Mouse (Mus musculus) heart, adult 2 months (tissue): ENCODE measurements around the gene AI467606. TPM values are rescaled to one million over a fixed set of nuclear protein-coding genes. Genes with fewer than 3 reads are reported as not detected.

ENCODE experiments used
- DNase-seq, 2 experiments: peaks; one replicate each; pipeline ENCODE4 v3.0.0; 2021
- H3K27ac ChIP-seq: fragments of 200-600 bp; 2 replicates; pipeline ENCODE4 v1.8.1; 2022
- H3K27me3 ChIP-seq: fragments of 200-500 bp; 2 replicates; pipeline ENCODE4 v1.6.1; 2012; ENCODE audit warnings: mild to moderate bottlenecking, low read length, inconsistent platforms, mixed read lengths; ENCODE audit not compliant: control insufficient read depth, insufficient read depth
- H3K36me3 ChIP-seq: fragments of 200-500 bp; 2 replicates; pipeline ENCODE4 v1.6.1; 2012; ENCODE audit warnings: low read length, inconsistent platforms; ENCODE audit not compliant: control insufficient read depth, insufficient read depth
- H3K4me1 ChIP-seq: fragments of 200-500 bp; 2 replicates; pipeline ENCODE4 v1.6.1; 2011; ENCODE audit warnings: low read length; ENCODE audit not compliant: control insufficient read depth, insufficient read depth
- H3K4me3 ChIP-seq: fragments of 200-600 bp; 2 replicates; pipeline ENCODE4 v1.8.1; 2022
- H3K79me2 ChIP-seq: fragments of 200-500 bp; replicated peaks from 2 replicates; pipeline ENCODE4 v1.6.1; 2012; ENCODE audit warnings: mild to moderate bottlenecking, inconsistent platforms, low read length, moderate library complexity, mixed read lengths; ENCODE audit not compliant: control insufficient read depth, insufficient read depth
- H3K9ac ChIP-seq: fragments of 200-500 bp; 2 replicates; pipeline ENCODE4 v1.6.1; 2012; ENCODE audit warnings: low read depth, mild to moderate bottlenecking, control low read depth, inconsistent platforms, low read length, mixed read lengths
- CTCF ChIP-seq: fragments of 200-600 bp; IDR thresholded peaks from 2 replicates; pipeline ENCODE4 v1.8.1; 2022; ENCODE audit warnings: antibody characterized with exemption, mild to moderate bottlenecking, moderate library complexity
- EP300 ChIP-seq: fragments of 200-500 bp; IDR thresholded peaks from 2 replicates; pipeline ENCODE4 v1.6.1; 2011; ENCODE audit warnings: low read depth, low read length, control low read depth; ENCODE audit not compliant: insufficient read depth
- POLR2A ChIP-seq: fragments of 200-500 bp; IDR thresholded peaks from 2 replicates; pipeline ENCODE4 v1.6.1; 2011; ENCODE audit warnings: mild to moderate bottlenecking, low read depth, low read length, control low read depth; ENCODE audit not compliant: insufficient read depth
- WGBS: fragments of 180-500 bp; shearing (Covaris S2); methylation state at CpG from one replicate; pipeline ENCODE4 v1.1.7; 2018; 5-methylcytosine and 5-hydroxymethylcytosine counted together
- intact Hi-C: fragments of 180-260 bp; cut with DNase I; formaldehyde crosslinking; loops from one replicate; pipeline ENCODE4 v1.15.1; 2025
- microRNA-seq, 2 experiments: library from miRNA; unstranded; fragments of <30 nt; microRNA quantifications; one replicate each; pipeline ENCODE4 v1.2.0; 2021
- polyA plus RNA-seq: library from polyadenylated mRNA; depleted of rRNA; stranded (reverse); fragments of >200 nt; gene quantifications from 2 replicates; pipeline ENCODE4 v1.2.3, GENCODE M21; 2012; rRNA removed
- total RNA-seq, 2 experiments: library from RNA; stranded (reverse); gene quantifications; 2 replicates each; pipeline ENCODE4 v1.2.3; 2021

AI467606 gene
- total and polyA plus RNA-seq, 3 experiments, result 1.5 to 4.7 (median 2.1) TPM

GRCm38 (mm10) chr7:127139100-127139499 is 47.9 kb downstream of the AI467606 start:
- intact Hi-C loops, result no loop called here
- WGBS, result 88% methylated on average over 7 of the region's 7 CpGs
- no peaks in the 10 kb centered on the region for H3K79me2 ChIP-seq
- H3K9ac ChIP-seq, result no peak overlapping the region
- no peak for TF ChIP-seq EP300
- TF ChIP-seq POLR2A, result no peak
- no peak for TF ChIP-seq CTCF
- H3K36me3 ChIP-seq, result no peaks in the 10 kb centered on the region
- H3K27ac ChIP-seq, result no peak overlapping the region
- no peaks in the 10 kb centered on the region for H3K4me1 ChIP-seq
- no peaks in the 10 kb centered on the region for H3K27me3 ChIP-seq
- no peak for DNase-seq
- no peak overlapping the region for H3K4me3 ChIP-seq

GRCm38 (mm10) chr7:127139562-127139961 is 48.4 kb downstream of the AI467606 start:
- Histone ChIP-seq H3K79me2 (no peaks in the 10 kb centered on the region), H3K4me3 (no peak overlapping the region), H3K9ac (no peak overlapping the region), H3K36me3 (no peaks in the 10 kb centered on the region), H3K27ac (no peak overlapping the region), H3K4me1 (no peaks in the 10 kb centered on the region), H3K27me3 (no peaks in the 10 kb centered on the region)
- DNase-seq, result no peak
- intact Hi-C loops, result no loop called here
- 44% methylated on average over 5 of the region's 5 CpGs for WGBS
- TF ChIP-seq EP300 (no peak), CTCF (no peak), POLR2A (no peak)

GRCm38 (mm10) chr7:127140623-127141404 is 49.7 kb downstream of the AI467606 start:
- H3K36me3 ChIP-seq, result no peaks in the 10 kb centered on the region
- no peaks in the 10 kb centered on the region for H3K27me3 ChIP-seq
- no peak overlapping the region for H3K4me3 ChIP-seq
- 57% methylated on average over 7 of the region's 7 CpGs for WGBS
- TF ChIP-seq CTCF (no peak), EP300 (no peak), POLR2A (no peak)
- no peak overlapping the region for H3K9ac ChIP-seq
- DNase-seq, result no peak
- no peaks in the 10 kb centered on the region for H3K79me2 ChIP-seq
- intact Hi-C loops, result no loop called here
- no peak overlapping the region for H3K27ac ChIP-seq
- no peaks in the 10 kb centered on the region for H3K4me1 ChIP-seq

- no peak overlapping the region for H3K27ac ChIP-seq
- intact Hi-C loops, result no loop called here
- H3K4me3 ChIP-seq, result no peak overlapping the region
- no peaks in the 10 kb centered on the region for H3K36me3 ChIP-seq
- H3K9ac ChIP-seq, result no peak overlapping the region
- 57% methylated on average over 2 of the region's 2 CpGs for WGBS
- no peaks in the 10 kb centered on the region for H3K27me3 ChIP-seq
- H3K4me1 ChIP-seq, result no peaks in the 10 kb centered on the region
- H3K79me2 ChIP-seq, result no peaks in the 10 kb centered on the region
- TF ChIP-seq CTCF (no peak), EP300 (no peak), POLR2A (no peak)
- no peak for DNase-seq
These were observed 51.1 kb downstream of the AI467606 start for GRCm38 (mm10) chr7:127142214-127142613.

GRCm38 (mm10) chr7:127142666-127143065 is 51.5 kb downstream of the AI467606 start:
- no peaks in the 10 kb centered on the region for H3K27me3 ChIP-seq
- intact Hi-C loops, result no loop called here
- DNase-seq, result no peak
- no peak overlapping the region for H3K9ac ChIP-seq
- no peaks in the 10 kb centered on the region for H3K79me2 ChIP-seq
- H3K27ac ChIP-seq, result no peak overlapping the region
- no peaks in the 10 kb centered on the region for H3K36me3 ChIP-seq
- 82% methylated on average over 4 of the region's 4 CpGs for WGBS
- H3K4me3 ChIP-seq, result no peak overlapping the region
- H3K4me1 ChIP-seq, result no peaks in the 10 kb centered on the region
- TF ChIP-seq POLR2A (no peak), CTCF (no peak), EP300 (no peak)

Small RNAs within 50 kb of the gene (microRNA-seq; reads per million reads assigned to microRNA genes)
- 0 reads per million in 2 experiments for gene Gm44343

Other genes with a start within 250 kb of the AI467606 start
- gene Doc2a, start 243.9 kb upstream of the AI467606 start, total RNA-seq, result not detected
- gene Doc2a, start 243.9 kb upstream of the AI467606 start, polyA plus RNA-seq, result not detected in 2 replicates
- 1 to 10 TPM; 5.7 to 6.3 TPM for gene Hirip3, start 229.4 kb upstream of the AI467606 start, total RNA-seq
- gene Hirip3, start 229.4 kb upstream of the AI467606 start, polyA plus RNA-seq, result 3.6 and 4.4 TPM in 2 replicates
- 10 to 100 TPM; 16.8 to 18.3 TPM for gene Ino80e, start 229.0 kb upstream of the AI467606 start, total RNA-seq
- 25.9 and 29.6 TPM in 2 replicates for gene Ino80e, start 229.0 kb upstream of the AI467606 start, polyA plus RNA-seq
- 10 to 100 TPM; 37.4 to 39.8 TPM for gene Taok2, start 206.7 kb upstream of the AI467606 start, total RNA-seq
- gene Taok2, start 206.7 kb upstream of the AI467606 start, polyA plus RNA-seq, result 43.1 and 44.7 TPM in 2 replicates
- gene Tmem219, start 168.4 kb upstream of the AI467606 start, total RNA-seq, result 10 to 100 TPM in 1 of 2 experiments, 1 to 10 TPM in 1; 8.6 to 12.0 TPM
- gene Tmem219, start 168.4 kb upstream of the AI467606 start, polyA plus RNA-seq, result 27.1 and 33.6 TPM in 2 replicates
- 1 to 10 TPM; 6.7 TPM for gene Kctd13, start 162.5 kb upstream of the AI467606 start, total RNA-seq
- gene Kctd13, start 162.5 kb upstream of the AI467606 start, polyA plus RNA-seq, result 12.7 and 13.7 TPM in 2 replicates
- gene Asphd1, start 141.8 kb upstream of the AI467606 start, total RNA-seq, result not detected
- 0.08 and 0.29 TPM in 2 replicates for gene Asphd1, start 141.8 kb upstream of the AI467606 start, polyA plus RNA-seq
- gene Sez6l2, start 140.8 kb upstream of the AI467606 start, total RNA-seq, result 1 to 10 TPM; 5.6 to 6.1 TPM
- gene Sez6l2, start 140.8 kb upstream of the AI467606 start, polyA plus RNA-seq, result 5.0 and 5.4 TPM in 2 replicates
- 10 to 100 TPM; 44.4 to 45.9 TPM for gene Cdipt, start 115.4 kb upstream of the AI467606 start, total RNA-seq
- 133 and 170 TPM in 2 replicates for gene Cdipt, start 115.4 kb upstream of the AI467606 start, polyA plus RNA-seq
- under 1 TPM in 1 of 2 experiments, not detected in 1; 0.39 TPM for gene Cdiptos, start 115.3 kb upstream of the AI467606 start, total RNA-seq
- gene Cdiptos, start 115.3 kb upstream of the AI467606 start, polyA plus RNA-seq, result 2.0 and 2.5 TPM in 2 replicates
- 10 to 100 TPM; 50.4 to 59.1 TPM for gene Mvp, start 76.7 kb upstream of the AI467606 start, total RNA-seq
- gene Mvp, start 76.7 kb upstream of the AI467606 start, polyA plus RNA-seq, result 48.8 and 50.7 TPM in 2 replicates
- gene Pagr1b, start 74.9 kb upstream of the AI467606 start, total RNA-seq, result not detected
- gene Pagr1b, start 74.9 kb upstream of the AI467606 start, polyA plus RNA-seq, result not detected in 2 replicates
- 10 to 100 TPM; 12.8 to 21.4 TPM for gene Pagr1a, start 74.0 kb upstream of the AI467606 start, total RNA-seq
- 3.6 and 4.3 TPM in 2 replicates for gene Pagr1a, start 74.0 kb upstream of the AI467606 start, polyA plus RNA-seq
- gene Gm42742, start 70.3 kb upstream of the AI467606 start, total RNA-seq, result 10 to 100 TPM; 15.9 to 25.8 TPM
- 21.7 and 24.3 TPM in 2 replicates for gene Gm42742, start 70.3 kb upstream of the AI467606 start, polyA plus RNA-seq
- gene Prrt2, start 70.1 kb upstream of the AI467606 start, total RNA-seq, result under 1 TPM; 0.63 to 0.77 TPM
- 5.7 and 8.0 TPM in 2 replicates for gene Prrt2, start 70.1 kb upstream of the AI467606 start, polyA plus RNA-seq
- 10 to 100 TPM; 56.5 to 59.8 TPM for gene Maz, start 64.3 kb upstream of the AI467606 start, total RNA-seq
- 53.7 and 57.1 TPM in 2 replicates for gene Maz, start 64.3 kb upstream of the AI467606 start, polyA plus RNA-seq
- gene Kif22, start 48.9 kb upstream of the AI467606 start, total RNA-seq, result under 1 TPM; 0.65 to 0.84 TPM
- gene Kif22, start 48.9 kb upstream of the AI467606 start, polyA plus RNA-seq, result 0.39 and 0.59 TPM in 2 replicates
- gene Zg16, start 4.0 kb upstream of the AI467606 start, total RNA-seq, result not detected
- not detected in 2 replicates for gene Zg16, start 4.0 kb upstream of the AI467606 start, polyA plus RNA-seq
- gene Qprt, start 30.9 kb downstream of the AI467606 start, total RNA-seq, result not detected
- 0.25 and 0.32 TPM in 2 replicates for gene Qprt, start 30.9 kb downstream of the AI467606 start, polyA plus RNA-seq
- under 1 TPM; 0.78 to 0.80 TPM for gene Spn, start 46.5 kb downstream of the AI467606 start, total RNA-seq
- 1.1 and 2.9 TPM in 2 replicates for gene Spn, start 46.5 kb downstream of the AI467606 start, polyA plus RNA-seq
- gene Cd2bp2, start 104.7 kb downstream of the AI467606 start, total RNA-seq, result 10 to 100 TPM; 33.4 to 35.2 TPM
- 18.2 and 26.9 TPM in 2 replicates for gene Cd2bp2, start 104.7 kb downstream of the AI467606 start, polyA plus RNA-seq
- gene Tbc1d10b, start 117.1 kb downstream of the AI467606 start, total RNA-seq, result 10 to 100 TPM; 20.5 to 22.0 TPM
- gene Tbc1d10b, start 117.1 kb downstream of the AI467606 start, polyA plus RNA-seq, result 13.6 and 17.4 TPM in 2 replicates
- gene Mylpf, start 117.5 kb downstream of the AI467606 start, total RNA-seq, result 1 to 10 TPM; 3.5 TPM
- 0.74 and 1.1 TPM in 2 replicates for gene Mylpf, start 117.5 kb downstream of the AI467606 start, polyA plus RNA-seq
- 1 to 10 TPM; 6.0 to 6.3 TPM for gene Zfp553, start 141.7 kb downstream of the AI467606 start, total RNA-seq
- gene Zfp553, start 141.7 kb downstream of the AI467606 start, polyA plus RNA-seq, result 5.0 and 6.5 TPM in 2 replicates
- 1 to 10 TPM; 2.5 to 4.7 TPM for gene Sept1, start 141.8 kb downstream of the AI467606 start, total RNA-seq
- 6.2 and 13.0 TPM in 2 replicates for gene Sept1, start 141.8 kb downstream of the AI467606 start, polyA plus RNA-seq
- 10 to 100 TPM; 14.7 to 21.0 TPM for gene Zfp771, start 152.9 kb downstream of the AI467606 start, total RNA-seq
- gene Zfp771, start 152.9 kb downstream of the AI467606 start, polyA plus RNA-seq, result 16.9 and 30.0 TPM in 2 replicates
- 10 to 100 TPM; 38.7 to 44.6 TPM for gene Dctpp1, start 169.3 kb downstream of the AI467606 start, total RNA-seq
- gene Dctpp1, start 169.3 kb downstream of the AI467606 start, polyA plus RNA-seq, result 42.0 and 46.6 TPM in 2 replicates
- gene Sephs2, start 182.7 kb downstream of the AI467606 start, total RNA-seq, result 10 to 100 TPM; 27.2 to 32.9 TPM
- gene Sephs2, start 182.7 kb downstream of the AI467606 start, polyA plus RNA-seq, result 14.8 and 22.5 TPM in 2 replicates
- gene Itgal, start 204.9 kb downstream of the AI467606 start, total RNA-seq, result 1 to 10 TPM; 1.7 to 2.3 TPM
- gene Itgal, start 204.9 kb downstream of the AI467606 start, polyA plus RNA-seq, result 3.0 and 5.0 TPM in 2 replicates